Mouse (Mus musculus) Muller cell, postnatal 12 days (primary cell): ENCODE measurements at regions not wholly inside any gene's neighbourhood (a gene's known extent, or its start where the extent isn't known, plus 50 kb on each side); places are given as distances from the start of the nearest gene placed in this dataset.

Experiments used
- DNase-seq: peaks from one replicate; pipeline ENCODE4 v3.0.0-alpha.2; 2015; ENCODE audit errors: inconsistent ontology term

- no peak for DNase-seq
Observed at GRCm38 (mm10) chr11:37306656-37307055, 70.9 kb upstream of the Tenm2 start.
